Mouse (Mus musculus) brain, embryonic 14.5 days (tissue): ENCODE data around the gene Olfr632.

Experiments
- CTCF ChIP-seq: fragments of 200-500 bp; IDR thresholded peaks from 2 replicates; pipeline ENCODE4 v1.5.1; 2012; ENCODE audit warnings: inconsistent platforms, mild to moderate bottlenecking, moderate library complexity, borderline replicate concordance; ENCODE audit not compliant: insufficient read depth, insufficient read length; ENCODE audit errors: extremely low read depth
- POLR2A ChIP-seq: fragments of 200-500 bp; IDR thresholded peaks from 2 replicates; pipeline ENCODE4 v1.6.1; 2012; ENCODE audit warnings: mild to moderate bottlenecking, inconsistent platforms, borderline replicate concordance; ENCODE audit not compliant: poor library complexity, insufficient read depth, insufficient read length, severe bottlenecking; ENCODE audit errors: extremely low read depth

DNA sequence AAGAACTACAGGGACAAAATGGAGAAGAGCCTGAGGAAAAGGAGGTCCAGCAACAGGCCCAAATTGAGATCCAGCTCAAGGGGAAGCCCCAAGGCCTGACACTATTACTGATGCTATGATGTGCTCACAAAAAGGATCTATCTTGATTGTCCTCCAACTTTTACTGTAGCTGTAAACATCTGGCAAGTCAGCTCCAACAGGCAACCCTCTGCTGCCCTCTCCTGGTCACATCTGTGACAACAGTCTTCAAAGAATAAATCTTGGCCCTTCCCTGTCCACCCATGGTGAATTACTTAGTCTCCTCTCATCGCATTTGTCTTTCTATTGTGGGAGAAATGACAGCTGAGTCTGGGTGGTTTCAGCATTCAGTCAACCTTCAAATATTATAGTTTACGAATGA, 8.6 kb downstream of the Olfr632 start:
- TF ChIP-seq CTCF (peak; percentile 75; the same call in 1 of the 2 replicates), POLR2A (no peak)
